Mouse (Mus musculus): ENCODE data around the gene Fam43a. TPM values are rescaled to one million over a fixed set of nuclear protein-coding genes. Genes with fewer than 3 reads are reported as not detected.

Gene Fam43a
- polyA plus RNA-seq, 1 experiment from 2014 or later = 11.4 TPM

DNA sequence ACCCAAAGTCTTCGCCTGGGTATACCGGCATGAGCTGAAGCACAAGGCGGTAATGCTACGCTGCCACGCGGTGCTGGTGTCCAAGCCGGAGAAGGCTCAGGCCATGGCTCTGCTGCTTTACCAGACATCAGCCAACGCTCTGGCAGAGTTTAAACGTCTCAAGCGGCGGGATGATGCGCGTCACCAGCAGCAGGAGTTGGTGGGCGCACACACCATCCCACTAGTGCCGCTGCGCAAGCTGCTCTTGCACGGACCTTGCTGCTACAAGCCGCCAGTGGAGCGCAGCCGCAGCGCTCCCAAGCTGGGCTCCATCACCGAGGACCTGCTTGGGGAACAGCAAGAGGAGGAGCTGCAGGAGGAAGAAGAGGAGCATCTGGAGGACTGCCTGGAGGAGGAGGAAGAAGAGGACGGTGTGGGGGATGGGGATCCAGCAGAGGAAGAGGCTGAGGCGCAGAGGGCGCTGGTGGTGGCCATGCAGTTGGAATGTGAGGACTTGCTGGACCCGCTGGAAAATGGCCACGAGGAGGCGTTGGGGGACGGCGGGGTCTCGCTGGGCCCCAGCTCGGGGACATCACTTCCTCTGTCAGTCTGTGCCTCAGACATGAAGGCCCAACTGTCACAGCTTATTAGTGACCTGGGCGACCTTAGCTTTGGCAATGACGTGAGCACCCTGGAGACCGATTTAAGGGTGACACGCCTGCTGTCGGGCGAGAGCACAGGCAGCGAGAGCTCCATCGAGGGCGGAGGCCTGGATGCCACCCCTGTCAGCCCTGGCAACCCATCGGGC lies 1.7 kb downstream of the Fam43a start:
- Histone ChIP-seq H3K9me3 (replicated peaks) (no peaks in the 10 kb centered on the region), H3K4me3 (peak overlapping the region; percentile 63), H3K27ac (replicated peaks) (peak overlapping the region; percentile 73), H3K36me3 (no peaks in the 10 kb centered on the region), H3K27me3 (ENCODE audit: low read depth, poor library complexity, severe bottlenecking) (peaks cover 50% of the 10 kb centered on the region), H3K4me1 (peaks cover 76% of the 10 kb centered on the region)
- 10% methylated on average over 42 of the region's 42 CpGs for WGBS
- DNase-seq (ENCODE audit: low spot score) = peak; percentile 75

DNA sequence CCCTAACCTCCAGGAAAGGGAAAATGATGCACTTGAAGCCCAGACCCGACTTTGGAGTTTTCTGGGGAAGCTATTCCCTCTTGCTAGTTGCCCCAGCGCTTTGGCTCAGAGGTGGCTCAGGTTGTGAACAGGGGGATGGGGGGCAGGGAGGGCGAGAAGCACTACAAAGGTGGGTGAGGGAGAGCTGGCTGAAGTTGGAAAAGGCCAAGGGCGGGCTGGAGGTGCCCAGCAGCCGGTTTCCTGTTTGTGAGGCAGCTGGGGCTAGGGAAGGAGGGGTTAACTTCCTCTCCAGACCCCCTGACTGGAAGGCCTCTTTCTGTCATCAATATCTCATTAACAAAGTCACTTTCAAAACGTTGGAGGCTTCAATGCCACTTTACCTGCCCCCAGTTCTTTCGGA lies 2.4 kb downstream of the Fam43a start:
- Histone ChIP-seq H3K4me1 (peaks cover 70% of the 10 kb centered on the region), H3K9me3 (replicated peaks) (no peaks in the 10 kb centered on the region), H3K4me3 (peak overlapping the region; percentile 63; the same call in 1 of the 2 replicates), H3K36me3 (no peaks in the 10 kb centered on the region), H3K27me3 (ENCODE audit: low read depth, poor library complexity, severe bottlenecking) (peaks cover 46% of the 10 kb centered on the region), H3K27ac (replicated peaks) (peak overlapping the region; percentile 73; the same call in 1 of the 2 replicates)
- no peak for DNase-seq (ENCODE audit: low spot score)
- WGBS = 36% methylated on average over 7 of the region's 7 CpGs

DNA sequence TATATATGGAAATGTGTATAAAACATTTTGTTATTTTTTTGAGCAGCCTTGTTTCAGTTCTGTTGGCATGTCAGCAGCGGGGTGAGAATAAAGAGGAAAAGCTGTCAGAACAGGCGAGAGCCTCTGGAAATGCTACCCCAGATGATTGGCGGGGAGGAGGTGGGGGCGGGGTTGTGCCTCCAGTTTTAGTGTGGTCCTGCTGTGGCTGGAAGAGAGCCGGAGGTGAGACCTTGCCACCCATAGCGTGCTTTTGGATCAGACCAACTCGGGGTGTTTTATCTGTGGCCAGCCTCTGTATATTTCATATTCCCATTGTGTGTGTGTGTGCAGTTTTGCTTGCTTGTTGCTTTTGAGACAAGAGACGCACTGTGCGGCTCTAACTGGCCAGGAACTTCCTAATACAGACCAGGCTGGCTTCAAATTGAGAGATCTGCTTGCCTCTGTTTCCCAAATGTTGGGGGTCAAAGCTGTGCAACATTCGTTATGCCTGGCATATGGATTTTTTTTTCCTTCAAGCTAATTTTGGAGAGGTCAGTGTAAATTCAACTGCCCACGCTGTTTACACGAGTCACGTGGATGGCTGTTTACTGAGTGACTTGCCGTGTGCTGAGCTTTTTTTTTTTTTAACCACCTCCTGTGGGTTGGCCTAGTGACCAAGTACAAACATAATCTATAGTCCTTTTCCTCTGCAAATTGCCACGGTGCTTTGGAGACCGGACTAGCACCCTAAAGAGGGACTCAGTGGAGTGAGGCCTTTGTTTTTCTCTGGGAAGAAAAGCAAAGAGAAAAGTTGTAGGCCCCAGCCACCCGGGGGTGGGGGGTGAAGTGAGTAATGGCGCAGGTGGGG lies 3.4 kb downstream of the Fam43a start:
- no peaks in the 10 kb centered on the region for H3K36me3 ChIP-seq
- peak overlapping the region; percentile 55; the same call in 1 of the 2 replicates for H3K27ac ChIP-seq (replicated peaks)
- no peak overlapping the region for H3K4me3 ChIP-seq
- H3K9me3 ChIP-seq (replicated peaks) = no peaks in the 10 kb centered on the region
- peaks cover 64% of the 10 kb centered on the region for H3K4me1 ChIP-seq
- 37% methylated on average over 18 of the region's 18 CpGs for WGBS
- peaks cover 39% of the 10 kb centered on the region for H3K27me3 ChIP-seq (ENCODE audit: low read depth, poor library complexity, severe bottlenecking)
- DNase-seq (ENCODE audit: low spot score) = no peak

DNA sequence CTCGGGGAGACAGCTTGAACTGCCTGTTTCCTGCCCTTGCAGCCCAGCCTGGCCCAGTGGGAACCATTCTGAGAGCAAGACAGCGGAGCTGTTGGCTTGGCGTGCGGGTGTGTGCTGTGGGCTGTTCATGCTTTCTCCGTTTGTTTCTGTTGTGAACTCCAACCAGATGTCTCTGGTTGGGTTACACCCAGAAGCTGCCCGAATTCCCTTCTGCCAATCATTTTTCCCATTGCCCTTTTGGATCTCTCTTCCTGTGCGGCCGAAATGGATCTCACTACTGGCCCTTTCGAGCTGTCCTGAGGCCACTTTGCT lies 4.0 kb downstream of the Fam43a start:
- WGBS = 66% methylated on average over 9 of the region's 9 CpGs
- H3K36me3 ChIP-seq = no peaks in the 10 kb centered on the region
- no peak overlapping the region for H3K4me3 ChIP-seq
- peaks cover 67% of the 10 kb centered on the region for H3K4me1 ChIP-seq
- H3K27ac ChIP-seq (replicated peaks) = peak overlapping the region; percentile 55; the same call in 1 of the 2 replicates
- H3K27me3 ChIP-seq (ENCODE audit: low read depth, poor library complexity, severe bottlenecking) = peaks cover 35% of the 10 kb centered on the region
- H3K9me3 ChIP-seq (replicated peaks) = no peaks in the 10 kb centered on the region
- DNase-seq (ENCODE audit: low spot score) = no peak

DNA sequence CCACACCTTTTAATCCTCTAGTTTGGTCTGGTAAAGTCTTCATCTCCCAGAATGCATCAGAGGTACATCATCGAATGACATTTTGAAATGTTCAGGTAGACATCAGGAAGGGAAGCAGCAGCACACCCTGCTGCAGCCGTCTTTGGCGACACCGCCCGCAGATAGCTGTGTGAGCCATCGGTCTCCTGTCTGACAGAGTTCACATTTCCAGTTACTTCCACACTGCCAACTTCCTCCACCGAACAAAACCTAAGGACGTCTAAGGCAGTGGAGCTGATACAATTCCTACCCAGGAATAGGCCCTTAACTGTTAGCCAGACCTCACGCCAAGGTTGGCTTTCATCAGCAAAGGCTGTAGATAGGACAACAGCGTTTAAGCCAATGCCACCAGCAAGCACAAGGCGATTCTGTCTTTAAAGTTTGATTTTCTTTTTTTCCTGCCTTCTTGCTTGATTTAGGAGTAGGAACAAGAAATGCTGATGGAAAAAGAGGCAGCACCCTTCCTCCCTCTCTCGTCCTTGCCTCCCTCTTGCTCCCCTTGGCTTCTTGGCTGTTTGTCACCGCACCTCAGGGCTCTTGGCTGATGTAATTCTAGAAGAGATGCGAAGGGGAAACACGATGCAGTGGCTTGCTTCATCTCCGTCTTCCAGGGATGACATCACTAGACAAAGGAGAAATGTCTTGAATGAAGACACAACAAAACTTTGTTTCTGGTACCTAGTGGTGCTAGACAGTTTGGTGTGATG lies 4.7 kb downstream of the Fam43a start:
- H3K4me1 ChIP-seq = peaks cover 66% of the 10 kb centered on the region
- DNase-seq (ENCODE audit: low spot score) = no peak
- WGBS = 83% methylated on average over 16 of the region's 16 CpGs
- no peak overlapping the region for H3K27ac ChIP-seq (replicated peaks)
- no peaks in the 10 kb centered on the region for H3K9me3 ChIP-seq (replicated peaks)
- H3K36me3 ChIP-seq = no peaks in the 10 kb centered on the region
- no peak overlapping the region for H3K4me3 ChIP-seq
- H3K27me3 ChIP-seq (ENCODE audit: low read depth, poor library complexity, severe bottlenecking) = peaks cover 30% of the 10 kb centered on the region

DNA sequence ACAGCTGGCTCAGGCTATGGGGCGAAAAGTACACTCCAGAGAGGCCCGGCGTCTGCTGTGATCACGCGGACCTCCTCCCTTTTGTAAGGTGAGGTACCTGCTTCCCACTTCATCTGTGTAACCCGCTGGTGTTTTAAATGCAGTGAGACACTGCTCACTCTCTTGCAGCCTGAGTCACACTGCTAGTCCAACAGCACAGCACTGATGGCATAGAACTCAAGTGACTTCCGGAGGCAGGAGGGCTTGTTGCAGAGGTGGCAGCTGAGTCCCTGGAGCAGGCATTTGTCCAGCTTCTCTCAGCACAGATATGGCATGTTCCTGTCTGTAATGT lies 5.2 kb downstream of the Fam43a start:
- WGBS = 87% methylated on average over 7 of the region's 7 CpGs
- Histone ChIP-seq H3K36me3 (no peaks in the 10 kb centered on the region), H3K27me3 (ENCODE audit: low read depth, poor library complexity, severe bottlenecking) (peaks cover 30% of the 10 kb centered on the region), H3K4me1 (peaks cover 62% of the 10 kb centered on the region), H3K9me3 (replicated peaks) (no peaks in the 10 kb centered on the region), H3K4me3 (no peak overlapping the region), H3K27ac (replicated peaks) (no peak overlapping the region)
- no peak for DNase-seq (ENCODE audit: low spot score)

DNA sequence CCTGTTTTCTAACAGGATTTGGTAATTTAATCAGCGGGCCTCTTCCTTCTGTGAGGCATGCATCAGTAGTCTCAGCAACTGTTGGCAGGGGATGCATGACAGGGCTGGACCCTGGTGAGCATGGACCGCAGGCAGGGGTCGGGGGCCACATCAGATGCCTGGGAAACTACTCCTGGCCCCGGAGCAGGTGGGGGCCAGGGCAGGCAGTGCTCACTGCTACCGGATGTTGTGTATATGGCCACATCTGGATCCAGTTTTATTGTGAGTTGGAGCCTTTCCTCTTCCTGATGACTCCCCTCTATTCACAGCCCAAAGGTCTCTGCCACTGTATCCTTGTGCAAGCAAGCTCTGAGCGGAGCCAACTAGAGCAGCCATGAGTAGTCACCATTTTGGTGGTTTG lies 6.0 kb downstream of the Fam43a start:
- H3K9me3 ChIP-seq (replicated peaks) = no peaks in the 10 kb centered on the region
- DNase-seq (ENCODE audit: low spot score) = no peak

DNA sequence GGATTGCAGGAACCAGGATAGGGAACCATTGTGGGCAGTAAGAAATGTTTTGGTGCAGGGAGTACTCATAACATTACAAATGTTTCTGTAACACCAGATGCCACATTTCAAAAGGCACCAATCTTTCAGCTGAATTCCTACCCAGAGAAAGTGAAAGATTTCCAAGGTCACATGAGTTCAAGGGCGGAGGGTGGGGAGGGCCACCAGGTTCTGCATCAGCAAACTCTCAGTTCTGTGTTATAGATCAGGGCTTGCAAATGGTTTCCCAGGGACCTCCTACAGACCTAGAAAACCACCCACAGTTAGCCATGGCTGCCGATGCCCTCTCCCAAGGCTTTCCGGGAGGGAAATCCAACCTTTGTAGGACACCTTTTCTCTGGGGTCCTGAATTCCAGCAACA lies 8.3 kb downstream of the Fam43a start:
- no peak for DNase-seq (ENCODE audit: low spot score)
- no peaks in the 10 kb centered on the region for H3K9me3 ChIP-seq (replicated peaks)
- no peak overlapping the region for H3K4me3 ChIP-seq
- H3K4me1 ChIP-seq = peaks cover 31% of the 10 kb centered on the region
- no peaks in the 10 kb centered on the region for H3K27me3 ChIP-seq (ENCODE audit: low read depth, poor library complexity, severe bottlenecking)
- H3K27ac ChIP-seq (replicated peaks) = no peak overlapping the region
- 91% methylated on average over 3 of the region's 3 CpGs for WGBS
- no peaks in the 10 kb centered on the region for H3K36me3 ChIP-seq

More for the DNA sequence above, 6.0 kb downstream of the Fam43a start:
- WGBS = 75% methylated on average over 6 of the region's 6 CpGs
- Histone ChIP-seq H3K4me1 (peaks cover 54% of the 10 kb centered on the region), H3K27ac (replicated peaks) (no peak overlapping the region), H3K4me3 (no peak overlapping the region), H3K36me3 (no peaks in the 10 kb centered on the region), H3K27me3 (ENCODE audit: low read depth, poor library complexity, severe bottlenecking) (peaks cover 23% of the 10 kb centered on the region)

DNA sequence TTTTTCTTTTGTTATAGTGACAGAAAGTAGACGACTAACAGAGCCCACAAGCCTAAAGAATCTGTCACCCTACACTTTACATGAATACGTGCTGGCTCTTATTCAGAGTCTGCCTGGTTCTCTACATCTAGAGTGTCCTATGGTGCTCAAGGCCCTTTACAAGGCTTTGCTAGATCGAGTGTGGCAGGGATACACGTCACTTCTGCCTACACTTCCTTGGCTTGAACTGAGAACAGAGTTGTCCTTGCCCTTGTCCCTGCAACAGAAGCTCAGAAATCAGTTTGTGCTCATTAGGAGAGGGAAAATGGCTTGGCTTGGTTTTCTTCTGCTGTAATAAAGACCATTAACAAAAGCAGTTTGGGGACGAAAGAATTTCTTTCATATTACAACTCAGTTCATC lies 11.8 kb downstream of the Fam43a start:
- no peaks in the 10 kb centered on the region for H3K9me3 ChIP-seq (replicated peaks)
- H3K4me1 ChIP-seq = peaks cover 17% of the 10 kb centered on the region
- no peak overlapping the region for H3K4me3 ChIP-seq
- H3K27ac ChIP-seq (replicated peaks) = no peak overlapping the region
- no peak for DNase-seq (ENCODE audit: low spot score)
- WGBS = 86% methylated on average over 5 of the region's 5 CpGs
- no peaks in the 10 kb centered on the region for H3K27me3 ChIP-seq (ENCODE audit: low read depth, poor library complexity, severe bottlenecking)
- no peaks in the 10 kb centered on the region for H3K36me3 ChIP-seq

DNA sequence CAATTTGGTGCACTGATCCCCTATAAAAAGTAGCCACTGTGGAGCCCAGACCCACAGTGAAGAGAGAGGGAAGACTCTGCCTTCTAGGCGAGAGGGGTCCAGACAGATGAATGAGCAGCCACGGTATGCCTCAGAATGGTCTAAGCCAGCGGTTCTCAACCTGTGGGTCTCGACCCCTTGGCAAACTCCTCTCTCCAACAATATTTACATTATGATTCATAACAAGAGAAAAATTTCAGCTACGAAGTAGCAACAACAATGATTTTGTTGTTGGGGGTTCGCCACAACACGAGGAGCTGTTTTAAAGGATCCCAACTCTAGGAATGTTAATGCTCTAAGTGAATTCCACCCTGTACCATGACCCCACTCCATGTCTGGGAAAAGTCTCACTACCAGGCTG lies 13.6 kb downstream of the Fam43a start:
- WGBS = 89% methylated on average over 7 of the region's 7 CpGs
- Histone ChIP-seq H3K27me3 (ENCODE audit: low read depth, poor library complexity, severe bottlenecking) (no peaks in the 10 kb centered on the region), H3K36me3 (no peaks in the 10 kb centered on the region), H3K4me3 (no peak overlapping the region), H3K4me1 (peaks cover 15% of the 10 kb centered on the region), H3K9me3 (replicated peaks) (no peaks in the 10 kb centered on the region), H3K27ac (replicated peaks) (no peak overlapping the region)
- DNase-seq (ENCODE audit: low spot score) = no peak

DNA sequence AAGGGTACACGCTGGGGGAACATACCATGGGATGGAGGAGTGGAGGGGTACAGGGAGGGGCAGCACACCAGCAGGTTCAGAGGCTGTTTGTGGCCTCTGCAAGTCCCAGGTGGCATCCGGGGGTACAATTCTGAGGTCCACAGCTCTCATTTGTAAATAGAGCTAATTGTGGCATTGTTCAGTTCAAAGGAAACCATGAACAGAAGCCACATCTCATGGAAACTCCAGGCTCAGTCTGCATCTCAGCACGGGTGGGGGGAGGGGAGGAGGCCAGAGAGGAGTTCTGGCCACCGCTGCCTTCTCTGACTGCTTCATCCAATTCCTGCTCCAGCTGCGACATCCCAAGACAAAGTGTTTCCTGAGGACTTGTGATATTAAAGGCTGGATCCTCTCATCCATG lies 14.6 kb downstream of the Fam43a start:
- H3K4me3 ChIP-seq = no peak overlapping the region
- peaks cover 14% of the 10 kb centered on the region for H3K4me1 ChIP-seq
- H3K9me3 ChIP-seq (replicated peaks) = no peaks in the 10 kb centered on the region
- no peaks in the 10 kb centered on the region for H3K36me3 ChIP-seq
- DNase-seq (ENCODE audit: low spot score) = no peak
- 39% methylated on average over 5 of the region's 5 CpGs for WGBS
- no peak overlapping the region for H3K27ac ChIP-seq (replicated peaks)
- H3K27me3 ChIP-seq (ENCODE audit: low read depth, poor library complexity, severe bottlenecking) = no peaks in the 10 kb centered on the region

DNA sequence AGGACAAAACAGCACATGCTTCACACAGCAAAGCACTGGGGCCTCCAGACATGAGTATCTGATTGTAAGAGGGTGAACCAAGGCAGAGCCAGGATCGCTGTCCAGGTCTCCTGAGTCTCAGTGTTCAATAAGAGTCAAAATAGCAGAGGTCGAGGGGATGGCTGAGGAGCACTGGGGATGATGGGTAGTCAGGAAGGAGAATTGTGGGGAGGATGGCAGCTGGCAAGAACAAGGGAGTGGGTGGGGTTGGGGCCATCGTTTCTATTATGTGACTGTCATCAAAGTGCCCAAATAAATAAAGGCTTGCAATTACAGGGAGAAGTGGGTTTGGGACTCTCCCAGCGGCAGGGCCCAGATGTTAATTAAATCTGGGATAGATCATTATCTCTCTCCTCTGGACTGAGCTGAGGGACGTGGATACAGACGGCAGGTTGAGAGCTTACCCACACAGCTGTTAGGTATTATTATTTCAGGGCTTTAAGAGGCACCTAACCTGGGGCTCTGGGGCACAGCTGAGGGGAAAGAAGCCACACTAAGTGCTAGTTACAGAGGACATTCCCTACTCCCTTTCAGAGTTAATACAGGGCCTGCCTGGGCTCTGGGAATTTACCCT lies 15.3 kb downstream of the Fam43a start:
- H3K27ac ChIP-seq (replicated peaks) = no peak overlapping the region
- H3K4me3 ChIP-seq = no peak overlapping the region
- no peaks in the 10 kb centered on the region for H3K36me3 ChIP-seq
- no peaks in the 10 kb centered on the region for H3K9me3 ChIP-seq (replicated peaks)
- no peaks in the 10 kb centered on the region for H3K27me3 ChIP-seq (ENCODE audit: low read depth, poor library complexity, severe bottlenecking)
- peaks cover 14% of the 10 kb centered on the region for H3K4me1 ChIP-seq
- WGBS = 26% methylated on average over 6 of the region's 6 CpGs
- no peak for DNase-seq (ENCODE audit: low spot score)

All from midbrain, embryonic 10.5 days (tissue).